Mouse (Mus musculus) spleen, postnatal 0 days (tissue): Measurements from ENCODE around the gene Eed. TPM values are rescaled to one million over a fixed set of nuclear protein-coding genes. Genes with fewer than 3 reads are reported as not detected.

ENCODE experiments used
- polyA plus RNA-seq: library from polyadenylated mRNA; unstranded; fragments of >200 nt; fragmentation: Nextera tagmentation; extraction: Ambion mirVana; gene quantifications from 2 replicates; pipeline ENCODE4 v1.2.1, GENCODE M21; 2015

Gene Eed
- polyA plus RNA-seq = 44.7 and 48.9 TPM in 2 replicates

DNA sequence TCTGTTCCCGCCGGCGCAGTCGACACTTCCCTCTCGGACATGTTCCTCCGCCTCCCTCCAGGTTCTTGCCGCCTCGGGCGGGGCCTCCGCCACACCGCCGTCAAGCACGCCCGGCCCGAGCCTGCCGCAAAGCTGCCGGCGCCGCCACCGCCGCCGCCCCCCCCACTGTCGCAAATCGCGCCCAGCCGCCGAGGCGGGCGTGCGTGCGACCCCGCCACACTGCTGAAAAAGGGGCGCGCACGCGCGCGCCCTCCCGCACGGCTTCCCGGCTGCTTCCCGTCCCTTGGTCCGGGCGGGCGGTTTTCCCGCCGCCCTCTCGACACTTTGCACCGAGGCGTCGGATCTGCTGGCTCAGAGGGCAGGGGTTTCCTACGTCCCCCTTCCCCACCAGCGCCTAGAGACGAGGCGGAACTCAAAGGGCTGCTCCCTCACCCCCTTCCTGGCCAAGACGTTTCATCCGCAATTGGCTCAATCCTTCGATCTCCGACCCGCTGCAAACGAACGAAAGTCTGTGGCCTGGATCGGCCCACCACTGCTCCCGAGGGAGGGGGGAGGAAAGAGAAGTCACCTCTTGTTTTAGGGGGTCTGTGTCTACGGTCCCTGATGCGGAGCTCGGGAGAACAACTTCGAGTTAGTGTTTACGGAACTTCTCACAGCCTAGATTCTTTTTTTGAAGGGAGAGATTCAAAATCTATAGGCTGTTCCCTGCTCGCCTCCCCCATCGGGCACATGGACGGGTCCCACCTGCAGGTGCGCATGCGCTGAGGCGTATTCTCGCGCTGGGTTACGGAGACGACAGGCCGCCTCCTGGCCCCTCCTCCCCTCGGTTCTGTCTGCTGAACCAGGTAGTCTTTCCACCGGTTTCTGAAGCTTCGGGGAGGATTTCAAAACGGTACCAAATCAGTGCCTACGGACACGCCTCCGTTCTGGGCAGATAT, at the start of gene Eed:
Eed (minus strand) TSS at position 499 of the 938 bp plus-strand sequence.

DNA sequence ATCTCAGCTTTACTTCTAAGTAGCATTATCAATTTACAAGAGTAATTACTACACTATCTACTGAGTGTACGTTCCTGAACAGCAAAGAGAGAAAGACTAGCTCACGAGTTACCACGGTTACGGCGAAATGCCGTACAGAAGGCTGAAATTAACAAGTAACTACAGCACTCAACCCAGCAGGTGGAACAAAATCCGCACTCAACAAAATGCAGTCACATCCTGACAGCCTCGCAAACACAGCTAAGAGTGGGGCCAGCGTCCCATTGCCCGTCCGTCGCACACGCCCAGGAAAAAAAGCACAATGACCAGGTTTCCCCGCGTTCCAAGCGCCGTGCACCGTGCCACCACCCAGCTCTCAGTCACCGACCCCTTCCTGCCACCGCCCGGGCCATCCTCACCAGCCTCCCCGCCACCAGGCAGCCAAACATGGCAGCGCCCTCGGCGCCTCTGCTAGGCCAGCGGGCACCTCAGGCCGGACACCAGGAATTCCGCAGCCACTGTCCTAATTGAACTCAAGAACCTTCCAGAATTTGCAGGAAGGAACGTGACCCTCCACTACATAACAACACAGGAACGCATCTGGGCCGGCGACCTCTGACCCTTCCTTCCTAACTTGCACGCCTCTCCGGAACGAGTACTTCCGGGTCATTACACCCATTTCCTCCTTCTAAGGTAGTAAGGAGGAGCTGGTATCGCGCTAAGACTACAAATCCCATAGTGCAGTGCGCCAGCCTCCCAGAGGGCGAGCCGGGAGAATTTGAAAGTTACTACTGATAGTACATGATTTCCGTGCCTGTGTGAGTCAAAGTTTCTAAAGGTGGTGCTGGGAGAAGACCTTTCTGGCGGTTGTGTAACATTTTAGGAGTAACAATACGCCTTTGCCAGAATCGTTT, 40.0 kb downstream of the Eed start, which contains the start of gene Hikeshi:
Hikeshi (minus strand) TSS at position 634 of the 893 bp plus-strand sequence.

Other genes with a start within 250 kb of the Eed start
- gene Ccdc81, start 77.4 kb downstream of the Eed start, polyA plus RNA-seq = 0.08 and 0.10 TPM in 2 replicates
- 69.9 and 73.0 TPM in 2 replicates for gene Hikeshi, start 39.8 kb downstream of the Eed start, polyA plus RNA-seq
- 81.6 and 82.9 TPM in 2 replicates for gene Picalm, start 149.2 kb upstream of the Eed start, polyA plus RNA-seq